Mouse (Mus musculus): ENCODE measurements at regions not wholly inside any gene's neighbourhood (a gene's known extent, or its start where the extent isn't known, plus 50 kb on each side); places are given as distances from the start of the nearest gene placed in this dataset.
"Not testable (repeated sequence)": the region's sequence is repeated elsewhere in the genome, so short reads cannot be mapped to it uniquely, and the experiment has no call there.

- H3K9ac ChIP-seq; H3K4me1 ChIP-seq (replicated peaks); H3K4me3 ChIP-seq; H3K27me3 ChIP-seq; H3K27ac ChIP-seq (replicated peaks); H3K36me3 ChIP-seq; H3K4me2 ChIP-seq; H3K9me3 ChIP-seq: not testable (repeated sequence)
- peak; percentile 45; the same call in 1 of the 2 replicates for ATAC-seq (ENCODE audit: low FRiP score, low read depth)
- WGBS = 21% methylated on average over 1 of the region's 1 CpGs
Observed at GRCm38 (mm10) chr6:68033608-68034007, 498.0 kb upstream of the Tacstd2 start.

GRCm38 (mm10) chr6:68030740-68031139 lies 495.1 kb upstream of the Tacstd2 start:
- WGBS = 50% methylated on average over 13 of the region's 13 CpGs
- Histone ChIP-seq H3K4me2 (no peak overlapping the region), H3K4me3 (no peak overlapping the region), H3K36me3 (no peaks in the 10 kb centered on the region), H3K27me3 (no peaks in the 10 kb centered on the region), H3K9ac (no peak overlapping the region), H3K4me1 (replicated peaks) (no peaks in the 10 kb centered on the region), H3K27ac (replicated peaks) (no peak overlapping the region), H3K9me3 (no peaks in the 10 kb centered on the region)
- no peak for ATAC-seq (ENCODE audit: low FRiP score, low read depth)

Measured in hindbrain, embryonic 15.5 days (tissue).